Mouse (Mus musculus) kidney, embryonic 15.5 days (tissue): ENCODE data around the gene Cer1. TPM values are rescaled to one million over a fixed set of nuclear protein-coding genes. Genes with fewer than 3 reads are reported as not detected.
A peak's percentile ranks its signal among the peaks of the same experiment; 100 is the strongest.

Experiments
- ATAC-seq: fragments of 200-750 bp; cut with Nextera tagmentation; replicated peaks from 2 replicates; pipeline ENCODE4 v1.8.0; 2017; ENCODE audit warnings: moderate TSS enrichment; ENCODE audit not compliant: low FRiP score
- H3K27ac ChIP-seq: fragments of 300-500 bp; sonication (generic); 2 replicates; pipeline ENCODE4 v1.5.1; 2015; ENCODE audit warnings: mild to moderate bottlenecking, inconsistent platforms
- H3K27me3 ChIP-seq: fragments of 300-500 bp; sonication (generic); 2 replicates; pipeline ENCODE4 v1.6.1; 2015; ENCODE audit warnings: inconsistent platforms
- H3K36me3 ChIP-seq: fragments of 300-500 bp; sonication (generic); 2 replicates; pipeline ENCODE4 v1.6.1; 2015; ENCODE audit warnings: inconsistent platforms
- H3K4me1 ChIP-seq: fragments of 300-500 bp; sonication (generic); 2 replicates; pipeline ENCODE4 v1.6.1; 2015; ENCODE audit warnings: inconsistent platforms
- H3K4me2 ChIP-seq: fragments of 300-500 bp; sonication (generic); 2 replicates; pipeline ENCODE4 v1.6.1; 2015; ENCODE audit warnings: moderate library complexity, mild to moderate bottlenecking, inconsistent platforms
- H3K4me3 ChIP-seq: fragments of 300-500 bp; sonication (generic); replicated peaks from 2 replicates; pipeline ENCODE4 v1.5.1; 2015; ENCODE audit warnings: mild to moderate bottlenecking, inconsistent platforms
- H3K9ac ChIP-seq: fragments of 300-500 bp; sonication (generic); 2 replicates; pipeline ENCODE4 v1.6.1; 2015; ENCODE audit warnings: mild to moderate bottlenecking, inconsistent platforms
- H3K9me3 ChIP-seq: fragments of 300-500 bp; sonication (generic); replicated peaks from 2 replicates; pipeline ENCODE4 v1.6.1; 2016; ENCODE audit warnings: inconsistent platforms
- WGBS: fragments of 180-500 bp; shearing (Covaris S2); methylation state at CpG from one replicate; pipeline ENCODE4 v1.1.7; 2015; ENCODE audit warnings: mixed read lengths; 5-methylcytosine and 5-hydroxymethylcytosine counted together
- polyA plus RNA-seq: library from polyadenylated mRNA; unstranded; fragments of >200 nt; fragmentation: Nextera tagmentation; extraction: Ambion mirVana; gene quantifications from 2 replicates; pipeline ENCODE4 v1.2.1, GENCODE M21; 2015

Cer1 gene
- polyA plus RNA-seq: 0.09 TPM in 1 of 2 replicates, not detected in the other

DNA sequence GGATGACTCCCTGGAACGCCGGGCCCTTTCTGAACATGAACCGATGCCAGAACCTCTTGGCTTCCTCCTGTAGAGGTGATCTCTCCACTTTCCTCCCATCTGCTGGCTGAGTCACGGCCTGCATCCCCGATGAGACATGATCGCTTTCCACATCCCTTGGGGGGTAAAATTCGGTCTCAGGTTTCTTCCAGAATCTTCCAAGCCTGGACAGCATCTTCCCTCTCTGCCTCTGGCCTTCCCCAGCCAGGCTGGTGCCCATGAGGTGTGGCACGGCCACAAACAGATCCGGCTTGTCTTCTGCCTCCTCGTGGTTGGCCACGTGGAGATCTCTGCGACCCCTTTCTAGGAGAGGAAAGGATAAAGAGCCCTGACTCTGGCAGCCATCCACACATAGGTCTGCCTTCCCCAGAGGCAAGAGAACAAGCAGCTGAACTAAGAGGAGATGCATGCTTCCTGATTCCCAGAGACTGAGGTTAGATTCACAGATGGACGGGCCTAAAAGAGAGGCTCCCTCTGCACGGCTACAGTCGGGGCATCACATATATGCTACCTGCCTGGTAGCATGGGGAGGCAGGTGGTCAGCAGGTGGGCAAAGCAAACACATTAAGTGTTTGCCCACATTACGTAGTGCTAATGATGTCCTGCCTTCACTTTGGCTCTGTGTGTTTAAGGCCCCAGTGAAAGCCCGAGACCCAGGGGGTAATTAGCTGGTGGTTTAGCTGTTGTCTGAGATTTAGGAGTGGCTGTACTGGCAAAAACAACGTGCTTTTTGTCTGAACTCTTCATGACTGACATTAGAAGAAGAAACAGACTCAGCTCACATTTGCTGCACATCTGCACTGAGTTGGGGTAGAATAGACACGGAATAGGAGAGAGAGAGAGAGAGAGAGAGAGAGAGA lies at the start of gene Cer1:
Cer1 (minus strand) TSS at position 513 of the 899 bp plus-strand sequence.
- WGBS: 73% methylated on average over 18 of the region's 19 CpGs
- no peaks in the 10 kb centered on the region for H3K9me3 ChIP-seq
- no peak within 1 kb of the TSS for H3K4me3 ChIP-seq
- no peak for ATAC-seq
- no peak within 1 kb of the TSS for H3K4me2 ChIP-seq
- H3K36me3 ChIP-seq: no peaks in the 10 kb centered on the region
- no peaks in the 10 kb centered on the region for H3K4me1 ChIP-seq
- no peak within 1 kb of the TSS for H3K9ac ChIP-seq
- H3K27ac ChIP-seq: no peak within 1 kb of the TSS
- H3K27me3 ChIP-seq: no peaks in the 10 kb centered on the region

DNA sequence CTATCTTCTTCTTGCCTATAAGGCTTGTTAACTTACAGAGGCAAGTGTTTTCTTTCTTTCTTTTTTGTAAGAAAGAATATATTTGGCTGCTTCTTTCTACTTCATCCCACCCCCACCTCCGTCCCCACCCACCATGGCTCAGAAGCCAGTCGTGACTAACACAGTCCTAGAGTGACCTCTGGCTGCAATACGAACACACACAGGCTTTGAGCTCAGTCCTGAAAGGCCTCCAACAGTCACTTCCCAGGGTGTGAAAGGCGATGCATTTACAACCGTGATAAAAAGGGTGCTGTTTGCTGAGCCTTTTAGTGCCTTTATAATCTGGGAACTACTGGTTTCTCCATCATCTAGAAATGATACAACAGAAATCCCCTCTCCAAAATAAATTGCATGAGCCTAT lies 49.4 kb upstream of the Cer1 start:
- no peak overlapping the region for H3K27ac ChIP-seq
- no peaks in the 10 kb centered on the region for H3K27me3 ChIP-seq
- ATAC-seq: peak; percentile 87
- H3K36me3 ChIP-seq: peaks cover 40% of the 10 kb centered on the region
- H3K9me3 ChIP-seq: no peaks in the 10 kb centered on the region
- H3K4me3 ChIP-seq: no peak overlapping the region
- H3K4me1 ChIP-seq: no peaks in the 10 kb centered on the region
- WGBS: 17% methylated on average over 5 of the region's 5 CpGs
- H3K9ac ChIP-seq: no peak overlapping the region
- H3K4me2 ChIP-seq: peak overlapping the region; percentile 24; the same call in 1 of the 2 replicates

DNA sequence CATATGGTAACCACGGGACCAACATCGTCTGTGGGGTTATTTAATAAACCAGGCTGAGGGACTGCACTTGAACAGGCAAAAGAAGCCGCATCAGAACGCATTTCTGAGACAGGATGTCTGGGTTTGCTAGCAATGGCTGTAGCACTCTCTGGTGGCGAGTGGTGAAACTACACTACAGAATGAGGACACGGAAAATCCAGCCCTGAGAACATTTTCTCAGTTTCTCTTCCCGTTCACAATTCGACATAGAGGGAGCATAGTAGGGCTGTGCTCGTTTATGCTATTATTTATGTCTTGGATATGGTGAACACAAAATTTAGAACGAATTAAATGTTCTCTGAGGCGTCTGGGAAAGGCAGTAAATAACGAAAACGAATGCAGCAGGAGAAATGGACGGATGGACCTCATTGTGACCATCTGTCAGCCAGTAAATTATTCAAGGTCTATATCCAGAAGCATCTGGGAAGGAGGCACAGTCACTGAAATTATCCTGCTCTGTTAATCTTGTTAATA lies 48.8 kb upstream of the Cer1 start:
- WGBS: 14% methylated on average over 14 of the region's 14 CpGs
- Histone ChIP-seq H3K4me2 (peak overlapping the region; percentile 24; the same call in 1 of the 2 replicates), H3K9me3 (no peaks in the 10 kb centered on the region), H3K27ac (no peak overlapping the region), H3K36me3 (peaks cover 35% of the 10 kb centered on the region), H3K4me1 (no peaks in the 10 kb centered on the region), H3K9ac (no peak overlapping the region), H3K27me3 (no peaks in the 10 kb centered on the region), H3K4me3 (peak overlapping the region; percentile 9)
- 0 out of 2 replicates have a peak, but pooled peaks have one; percentile 36 for ATAC-seq

DNA sequence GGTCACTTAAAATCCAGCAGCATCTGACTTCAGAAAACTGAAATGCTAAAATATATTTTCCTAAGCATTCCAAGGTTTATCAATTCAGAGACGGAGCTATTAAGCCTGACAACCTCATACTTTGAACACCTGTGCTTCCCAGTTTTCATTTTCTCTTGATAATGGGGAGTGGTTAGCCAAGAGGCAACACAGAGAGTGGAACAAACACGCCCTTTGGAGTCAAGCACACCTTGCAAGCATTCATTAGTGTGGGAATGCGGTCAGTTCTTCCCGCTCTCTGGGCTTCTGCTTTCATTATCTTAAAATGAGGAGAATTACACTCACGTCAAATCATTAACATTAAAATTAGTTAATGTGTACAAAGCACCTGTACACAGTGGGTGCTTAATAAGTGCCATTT lies 45.1 kb upstream of the Cer1 start:
- 84% methylated on average over 5 of the region's 5 CpGs for WGBS
- H3K9me3 ChIP-seq: no peaks in the 10 kb centered on the region
- peaks cover 24% of the 10 kb centered on the region for H3K36me3 ChIP-seq
- no peak overlapping the region for H3K27ac ChIP-seq
- H3K4me2 ChIP-seq: no peak overlapping the region
- H3K4me1 ChIP-seq: no peaks in the 10 kb centered on the region
- no peak overlapping the region for H3K9ac ChIP-seq
- H3K27me3 ChIP-seq: no peaks in the 10 kb centered on the region
- no peak for ATAC-seq
- H3K4me3 ChIP-seq: no peak overlapping the region

DNA sequence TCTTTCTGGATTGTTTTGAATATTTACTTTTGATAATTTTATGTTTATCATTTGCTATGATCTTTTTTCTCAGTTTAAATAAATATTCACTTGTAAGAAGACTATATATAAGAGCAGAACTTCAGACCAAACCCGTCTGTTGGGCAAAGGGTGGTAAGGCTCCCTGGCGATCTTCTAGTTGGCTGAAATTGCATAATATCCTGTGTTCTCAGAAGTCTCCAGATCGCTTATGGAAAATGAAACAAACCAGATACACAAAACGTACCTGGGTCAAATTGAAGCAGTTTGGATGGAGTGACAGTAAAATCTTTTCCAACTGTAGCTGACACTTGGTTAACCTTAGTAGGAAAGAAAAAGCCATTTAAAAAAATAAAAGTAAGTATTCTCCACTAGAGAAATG lies 37.0 kb upstream of the Cer1 start:
- no peaks in the 10 kb centered on the region for H3K9me3 ChIP-seq
- no peak overlapping the region for H3K4me3 ChIP-seq
- no peak overlapping the region for H3K4me2 ChIP-seq
- ATAC-seq: no peak
- H3K27ac ChIP-seq: no peak overlapping the region
- H3K9ac ChIP-seq: no peak overlapping the region
- H3K27me3 ChIP-seq: no peaks in the 10 kb centered on the region
- WGBS: 91% methylated on average over 4 of the region's 4 CpGs
- peaks cover 29% of the 10 kb centered on the region for H3K36me3 ChIP-seq
- no peaks in the 10 kb centered on the region for H3K4me1 ChIP-seq

DNA sequence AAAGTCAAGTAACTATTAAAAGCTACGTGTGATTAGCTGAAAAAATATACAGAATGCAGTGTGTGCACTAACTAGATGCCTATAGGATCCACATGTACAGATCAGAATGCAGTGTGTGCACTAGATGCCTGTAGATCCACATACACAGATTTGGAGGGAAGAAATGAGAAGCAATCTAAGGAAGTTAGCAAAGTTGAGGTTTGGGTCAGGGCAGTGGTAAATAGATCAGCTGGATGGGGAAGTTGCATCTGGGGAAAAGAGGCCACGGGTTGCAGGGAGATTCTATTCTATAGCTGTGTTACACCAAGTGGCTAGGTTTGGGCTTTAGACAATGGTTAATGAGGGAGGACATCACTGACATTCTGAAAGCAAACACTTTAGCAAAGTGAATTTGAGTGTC lies 33.7 kb upstream of the Cer1 start:
- ATAC-seq: no peak
- no peaks in the 10 kb centered on the region for H3K9me3 ChIP-seq
- H3K9ac ChIP-seq: no peak overlapping the region
- no peaks in the 10 kb centered on the region for H3K4me1 ChIP-seq
- H3K36me3 ChIP-seq: peaks cover 29% of the 10 kb centered on the region
- WGBS: 75% methylated on average over 2 of the region's 2 CpGs
- no peak overlapping the region for H3K4me2 ChIP-seq
- no peak overlapping the region for H3K27ac ChIP-seq
- H3K4me3 ChIP-seq: no peak overlapping the region
- no peaks in the 10 kb centered on the region for H3K27me3 ChIP-seq

DNA sequence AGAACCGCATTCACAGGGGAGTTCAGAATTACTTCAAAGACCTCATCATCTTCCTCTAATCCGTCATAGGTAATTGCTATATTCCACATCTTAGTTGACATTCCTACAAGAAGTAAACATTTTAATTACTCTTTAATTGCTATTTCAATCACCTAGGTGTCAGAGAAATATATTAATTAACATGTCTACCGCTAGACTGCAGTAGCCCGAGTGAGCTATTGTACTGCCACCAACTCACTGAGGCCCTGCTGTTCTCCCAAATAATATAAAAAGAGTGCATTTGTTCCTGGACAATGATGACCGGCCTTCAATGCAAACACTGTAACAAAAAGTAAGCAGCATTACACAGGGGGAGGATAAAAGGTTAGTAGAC lies 31.7 kb upstream of the Cer1 start:
- no peak for ATAC-seq
- peaks cover 35% of the 10 kb centered on the region for H3K36me3 ChIP-seq
- no peak overlapping the region for H3K27ac ChIP-seq
- H3K9ac ChIP-seq: no peak overlapping the region
- 42% methylated on average over 5 of the region's 5 CpGs for WGBS
- no peaks in the 10 kb centered on the region for H3K9me3 ChIP-seq
- H3K4me2 ChIP-seq: no peak overlapping the region
- H3K4me1 ChIP-seq: no peaks in the 10 kb centered on the region
- no peaks in the 10 kb centered on the region for H3K27me3 ChIP-seq
- H3K4me3 ChIP-seq: no peak overlapping the region

DNA sequence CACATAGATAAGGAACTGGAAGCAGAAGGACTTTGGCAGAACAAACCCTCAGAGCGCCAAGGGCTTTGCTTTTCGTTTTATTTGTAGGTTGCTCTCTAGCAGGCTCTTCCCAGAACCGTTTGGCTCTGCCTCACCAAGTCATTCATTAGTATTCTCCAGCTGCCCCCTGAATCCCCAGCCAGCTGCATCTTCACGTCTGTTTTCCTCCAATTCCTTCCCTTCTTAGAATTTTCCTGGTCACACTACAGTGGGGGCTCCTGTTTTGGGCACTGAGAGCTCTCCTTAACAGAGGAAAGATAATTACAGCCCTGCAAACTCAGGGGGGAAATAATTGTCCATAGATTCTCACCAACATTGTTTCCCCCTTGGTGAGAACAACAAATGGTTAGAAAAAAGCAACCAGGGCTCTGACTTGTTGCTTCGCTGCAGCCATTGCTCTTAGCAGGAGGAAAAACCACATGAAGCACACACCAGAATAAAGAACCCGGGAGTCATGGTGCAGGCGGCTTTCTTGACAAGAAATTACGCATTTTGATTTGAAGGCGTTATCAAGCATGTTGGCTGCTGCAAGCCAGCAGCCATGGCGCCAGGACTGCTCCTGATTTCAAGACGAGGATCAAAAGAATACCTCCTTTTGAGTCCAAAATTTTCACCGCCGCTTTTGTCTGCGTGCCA lies 31.2 kb upstream of the Cer1 start:
- H3K9me3 ChIP-seq: no peaks in the 10 kb centered on the region
- no peak overlapping the region for H3K4me3 ChIP-seq
- no peak for ATAC-seq
- no peak overlapping the region for H3K27ac ChIP-seq
- 44% methylated on average over 14 of the region's 14 CpGs for WGBS
- no peaks in the 10 kb centered on the region for H3K4me1 ChIP-seq
- no peaks in the 10 kb centered on the region for H3K27me3 ChIP-seq
- H3K36me3 ChIP-seq: peaks cover 33% of the 10 kb centered on the region
- H3K4me2 ChIP-seq: no peak overlapping the region
- H3K9ac ChIP-seq: no peak overlapping the region

DNA sequence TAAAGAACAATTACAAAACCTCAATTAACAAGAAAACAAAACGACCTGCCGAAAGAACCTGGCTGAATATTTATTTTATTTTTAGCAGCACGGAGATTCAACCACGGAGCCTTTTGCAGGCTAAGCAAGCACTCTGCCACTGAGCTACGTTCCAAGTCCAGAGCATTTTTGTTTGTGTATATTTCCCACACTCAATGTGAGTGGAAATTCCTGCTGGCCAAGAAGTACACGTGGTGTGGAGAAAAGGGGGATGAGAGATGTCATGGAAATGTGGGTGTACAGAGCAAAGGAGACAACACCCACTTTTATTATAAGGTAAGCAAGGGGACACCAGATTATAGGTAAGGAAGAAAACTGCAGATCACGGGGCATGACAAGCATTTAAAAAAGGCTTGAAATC lies 30.6 kb upstream of the Cer1 start:
- Histone ChIP-seq H3K27me3 (no peaks in the 10 kb centered on the region), H3K4me3 (no peak overlapping the region), H3K9me3 (no peaks in the 10 kb centered on the region), H3K27ac (no peak overlapping the region), H3K36me3 (peaks cover 28% of the 10 kb centered on the region), H3K9ac (no peak overlapping the region), H3K4me1 (no peaks in the 10 kb centered on the region), H3K4me2 (no peak overlapping the region)
- WGBS: 77% methylated on average over 7 of the region's 7 CpGs
- ATAC-seq: no peak

DNA sequence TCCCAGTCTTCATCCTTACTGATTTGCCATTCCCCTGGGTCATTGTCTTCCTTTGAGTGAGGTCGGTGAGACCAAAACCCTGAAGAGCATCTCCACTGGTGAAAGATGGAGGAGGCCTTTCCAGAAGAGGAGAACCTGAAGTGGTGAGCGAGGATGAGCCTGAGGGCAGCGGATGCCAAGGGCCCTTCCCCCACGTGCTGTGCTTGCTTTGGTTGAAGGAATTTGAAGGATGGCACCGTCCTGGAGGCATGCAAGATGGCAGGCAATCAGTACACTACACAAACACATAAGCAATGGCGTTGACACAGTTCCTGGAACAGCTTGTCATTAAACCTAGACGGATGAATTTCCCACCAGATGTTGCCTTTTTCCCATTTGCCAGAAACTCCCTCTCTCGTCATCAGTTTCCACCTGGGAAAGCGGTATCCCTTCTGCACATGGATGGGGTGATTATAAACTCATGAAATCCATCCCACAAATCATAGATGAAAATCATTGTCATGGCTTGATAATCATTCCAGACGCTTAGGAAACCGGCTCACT lies 29.7 kb upstream of the Cer1 start:
- H3K4me1 ChIP-seq: no peaks in the 10 kb centered on the region
- no peak overlapping the region for H3K27ac ChIP-seq
- H3K4me3 ChIP-seq: no peak overlapping the region
- H3K36me3 ChIP-seq: peaks cover 28% of the 10 kb centered on the region
- H3K4me2 ChIP-seq: no peak overlapping the region
- H3K27me3 ChIP-seq: no peaks in the 10 kb centered on the region
- ATAC-seq: no peak
- 82% methylated on average over 11 of the region's 11 CpGs for WGBS
- H3K9me3 ChIP-seq: no peaks in the 10 kb centered on the region
- H3K9ac ChIP-seq: no peak overlapping the region

DNA sequence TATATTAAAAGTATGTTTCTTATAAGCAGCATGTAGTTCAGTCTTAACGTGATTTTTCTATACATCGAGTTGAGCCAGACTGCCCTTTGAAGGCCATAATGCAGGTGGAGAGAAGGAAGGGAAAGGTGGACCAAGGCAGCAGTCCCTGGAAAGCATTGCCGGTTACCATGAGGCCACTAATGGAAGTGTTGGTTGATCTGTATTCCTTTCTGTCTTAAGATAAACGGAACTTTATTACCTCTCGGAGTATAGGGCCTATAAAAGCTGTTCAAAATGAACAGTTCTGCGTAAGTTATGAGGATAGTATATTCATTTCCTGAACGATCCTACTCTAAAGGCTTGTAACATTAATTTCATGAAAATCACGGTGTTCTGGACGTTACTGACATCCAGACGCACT lies 10.3 kb upstream of the Cer1 start:
- Histone ChIP-seq H3K36me3 (peaks cover 23% of the 10 kb centered on the region; the same call in 1 of the 2 replicates), H3K9ac (no peak overlapping the region), H3K4me3 (no peak overlapping the region), H3K9me3 (no peaks in the 10 kb centered on the region), H3K27me3 (no peaks in the 10 kb centered on the region), H3K4me2 (no peak overlapping the region), H3K4me1 (0 out of 2 replicates have a peak, but pooled peaks cover 3% of the 10 kb centered on the region), H3K27ac (no peak overlapping the region)
- 73% methylated on average over 10 of the region's 10 CpGs for WGBS
- no peak for ATAC-seq

DNA sequence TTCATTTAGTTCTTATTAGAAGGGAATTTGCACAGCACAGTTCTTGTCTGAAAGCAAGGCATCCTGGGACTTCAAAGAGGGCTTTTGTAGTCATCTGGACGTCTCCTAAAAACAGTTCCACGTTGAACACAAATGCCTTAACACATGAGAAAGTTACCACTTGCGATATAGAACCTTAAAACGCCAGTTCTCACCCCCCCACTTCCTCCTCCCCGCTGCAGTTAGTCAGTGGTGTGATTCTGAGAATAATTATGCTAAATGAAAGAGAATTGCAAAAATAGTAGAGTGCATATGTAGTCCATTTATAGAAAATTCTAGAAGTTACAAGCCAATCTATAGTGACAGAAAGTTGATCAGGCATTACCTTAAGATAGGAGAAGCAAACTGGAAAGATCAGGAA lies 7.3 kb upstream of the Cer1 start:
- Histone ChIP-seq H3K4me2 (no peak overlapping the region), H3K4me3 (no peak overlapping the region), H3K27me3 (no peaks in the 10 kb centered on the region), H3K4me1 (0 out of 2 replicates have a peak, but pooled peaks cover 3% of the 10 kb centered on the region), H3K9ac (no peak overlapping the region), H3K9me3 (no peaks in the 10 kb centered on the region), H3K27ac (no peak overlapping the region), H3K36me3 (peaks cover 12% of the 10 kb centered on the region; the same call in 1 of the 2 replicates)
- no peak for ATAC-seq
- 82% methylated on average over 5 of the region's 5 CpGs for WGBS
